Mouse (Mus musculus): ENCODE data around the gene Chrna9. TPM values are rescaled to one million over a fixed set of nuclear protein-coding genes. Genes with fewer than 3 reads are reported as not detected.
"Not testable (repeated sequence)": the region's sequence is repeated elsewhere in the genome, so short reads cannot be mapped to it uniquely, and the experiment has no call there.

The Chrna9 gene
- polyA plus RNA-seq, 1 experiment from 2014 or later, result not detected

DNA sequence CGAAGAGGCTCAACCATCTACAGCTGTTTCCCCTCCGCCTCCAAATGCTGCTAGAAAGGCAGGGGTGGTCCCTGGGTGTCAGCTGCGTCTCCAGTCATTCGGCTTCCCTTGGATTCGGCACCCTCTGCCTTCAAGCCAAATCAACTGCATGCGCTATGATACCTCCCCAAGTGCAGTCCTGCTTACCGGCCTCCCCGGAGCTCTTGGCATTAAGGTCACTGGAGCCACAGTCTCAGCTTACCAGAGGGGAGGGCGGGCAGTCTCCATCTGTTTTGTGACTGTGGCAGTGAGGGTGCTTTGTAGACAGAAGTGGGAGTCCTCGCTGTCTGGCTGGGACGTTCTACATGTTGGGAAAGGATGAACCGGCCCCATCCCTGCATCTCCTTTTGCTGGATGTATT, 32.4 kb downstream of the Chrna9 start:
- H3K4me2 ChIP-seq, result no peak overlapping the region
- no peak overlapping the region for H3K4me3 ChIP-seq (replicated peaks)
- no peaks in the 10 kb centered on the region for H3K4me1 ChIP-seq
- no peak overlapping the region for H3K27ac ChIP-seq
- no peak for ATAC-seq (ENCODE audit: low FRiP score)
- 76% methylated on average over 12 of the region's 12 CpGs for WGBS
- H3K9ac ChIP-seq, result no peak overlapping the region
- H3K27me3 ChIP-seq, result no peaks in the 10 kb centered on the region
- no peaks in the 10 kb centered on the region for H3K36me3 ChIP-seq (replicated peaks)
- no peaks in the 10 kb centered on the region for H3K9me3 ChIP-seq

DNA sequence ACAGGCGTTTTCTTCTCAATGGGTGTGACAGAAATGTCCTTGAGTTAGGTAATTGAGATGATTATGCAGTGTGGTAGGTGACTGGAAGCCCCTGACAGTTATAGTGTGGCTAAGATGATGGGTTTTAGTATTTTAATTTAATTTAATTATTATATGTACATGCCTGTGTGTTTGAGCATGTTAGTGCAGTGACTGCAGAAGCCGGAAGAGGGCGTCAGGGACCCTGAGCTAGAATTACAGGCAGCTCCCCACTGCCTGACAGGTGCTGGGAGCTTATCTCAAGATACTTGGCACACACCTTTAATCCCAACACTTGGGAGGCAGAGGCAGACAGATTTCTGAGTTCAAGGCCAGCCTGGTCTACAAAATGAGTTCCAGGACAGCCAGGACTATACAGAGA, 33.3 kb downstream of the Chrna9 start:
- no peak overlapping the region for H3K4me2 ChIP-seq
- no peak overlapping the region for H3K4me3 ChIP-seq (replicated peaks)
- no peak overlapping the region for H3K9ac ChIP-seq
- H3K36me3 ChIP-seq (replicated peaks), result no peaks in the 10 kb centered on the region
- no peaks in the 10 kb centered on the region for H3K4me1 ChIP-seq
- H3K9me3 ChIP-seq, result no peaks in the 10 kb centered on the region
- no peaks in the 10 kb centered on the region for H3K27me3 ChIP-seq
- no peak for ATAC-seq (ENCODE audit: low FRiP score)
- WGBS, result 93% methylated on average over 3 of the region's 3 CpGs
- H3K27ac ChIP-seq, result no peak overlapping the region

DNA sequence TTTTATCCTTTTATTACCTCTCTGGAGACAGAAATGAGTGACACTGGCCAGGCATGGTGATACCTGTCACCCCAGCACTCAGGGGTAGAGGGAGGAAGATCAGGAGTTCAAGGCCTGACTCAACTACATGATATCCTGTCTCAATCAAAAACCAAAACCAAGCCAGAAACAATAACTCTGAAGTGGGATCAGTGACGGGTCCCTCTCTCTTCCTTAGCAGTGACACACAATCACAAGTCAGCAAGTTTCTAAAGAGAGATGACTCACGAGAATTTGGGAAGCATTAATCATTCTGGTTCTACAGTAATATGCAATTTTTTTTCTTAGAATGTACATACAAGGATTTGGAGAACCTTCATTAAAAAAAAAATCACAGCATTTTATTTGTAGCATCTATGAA, 38.5 kb downstream of the Chrna9 start:
- no peaks in the 10 kb centered on the region for H3K36me3 ChIP-seq (replicated peaks)

DNA sequence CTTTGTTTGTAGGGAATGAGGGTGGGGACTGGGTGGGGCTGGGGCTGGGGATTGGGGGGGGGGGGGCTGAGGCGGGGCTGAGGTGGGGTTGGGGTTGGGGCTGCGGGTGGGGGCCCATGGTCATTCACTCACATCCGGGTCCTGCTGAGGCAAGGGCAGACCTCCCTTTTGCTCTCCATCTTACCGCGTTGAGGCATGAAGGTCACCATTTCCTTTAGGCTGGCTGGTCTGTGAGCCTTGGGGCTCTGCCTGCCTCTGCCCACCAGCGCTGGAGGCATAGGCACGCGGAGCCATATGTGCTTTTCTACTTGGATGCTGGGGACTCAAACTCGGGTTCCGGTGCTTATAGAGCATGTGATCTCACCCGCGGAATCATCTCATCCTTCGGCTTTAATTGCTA, 41.0 kb downstream of the Chrna9 start:
- H3K4me2 ChIP-seq, result no peak overlapping the region
- no peaks in the 10 kb centered on the region for H3K36me3 ChIP-seq (replicated peaks)
- no peak overlapping the region for H3K27ac ChIP-seq
- no peak for ATAC-seq (ENCODE audit: low FRiP score)
- H3K4me3 ChIP-seq (replicated peaks), result no peak overlapping the region
- no peak overlapping the region for H3K9ac ChIP-seq
- H3K9me3 ChIP-seq, result no peaks in the 10 kb centered on the region
- H3K27me3 ChIP-seq, result no peaks in the 10 kb centered on the region
- 90% methylated on average over 13 of the region's 13 CpGs for WGBS
- H3K4me1 ChIP-seq, result no peaks in the 10 kb centered on the region

More for the DNA sequence above, 38.5 kb downstream of the Chrna9 start:
- Histone ChIP-seq H3K4me3 (replicated peaks) (no peak overlapping the region), H3K9ac (no peak overlapping the region), H3K27ac (no peak overlapping the region), H3K9me3 (no peaks in the 10 kb centered on the region), H3K4me1 (no peaks in the 10 kb centered on the region), H3K4me2 (no peak overlapping the region), H3K27me3 (no peaks in the 10 kb centered on the region)
- ATAC-seq (ENCODE audit: low FRiP score), result no peak
- 80% methylated on average over 2 of the region's 2 CpGs for WGBS

DNA sequence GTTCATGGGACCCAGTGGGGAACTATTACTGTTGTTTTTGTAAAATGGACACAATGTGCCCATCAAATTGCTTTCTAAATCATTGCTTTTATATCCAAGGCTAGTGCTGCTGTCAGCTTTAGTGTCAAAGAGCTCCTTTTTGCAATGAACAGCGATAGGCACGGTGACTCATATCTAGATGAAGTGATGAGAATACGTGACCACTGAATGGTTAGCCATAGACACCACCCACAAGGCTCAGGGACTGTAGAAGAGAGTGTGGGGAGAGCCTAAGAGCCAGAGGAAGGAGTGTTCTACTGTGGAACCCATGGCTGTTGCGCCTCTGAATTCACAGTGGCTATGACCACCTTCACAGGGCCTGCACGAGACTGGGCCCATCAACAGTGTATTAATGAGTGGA, 51.7 kb downstream of the Chrna9 start:
- no peak overlapping the region for H3K27ac ChIP-seq
- H3K9me3 ChIP-seq, result no peaks in the 10 kb centered on the region
- WGBS, result 90% methylated on average over 5 of the region's 5 CpGs
- no peaks in the 10 kb centered on the region for H3K4me1 ChIP-seq
- H3K36me3 ChIP-seq (replicated peaks), result no peaks in the 10 kb centered on the region
- ATAC-seq (ENCODE audit: low FRiP score), result no peak
- no peak overlapping the region for H3K9ac ChIP-seq
- H3K4me3 ChIP-seq (replicated peaks), result no peak overlapping the region
- no peaks in the 10 kb centered on the region for H3K27me3 ChIP-seq
- H3K4me2 ChIP-seq, result no peak overlapping the region

DNA sequence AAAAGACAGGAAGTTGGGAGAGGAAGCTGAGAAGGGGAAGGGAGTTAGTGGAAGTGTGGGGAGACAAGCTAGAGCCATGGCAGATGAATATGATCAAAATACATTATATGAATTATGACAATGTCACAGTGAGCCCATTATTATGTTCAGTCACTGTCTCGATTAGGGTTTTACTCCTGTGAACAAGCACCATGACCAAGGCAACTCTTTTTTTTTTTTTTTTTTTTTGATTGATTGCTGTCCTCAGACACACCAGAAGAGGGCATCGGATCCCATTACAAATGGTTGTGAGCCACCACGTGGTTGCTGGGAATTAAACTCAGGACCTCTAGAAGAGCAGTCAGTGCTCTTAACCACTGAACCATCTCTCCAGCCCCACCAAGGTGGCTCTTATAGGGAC, 52.3 kb downstream of the Chrna9 start:
- not testable (repeated sequence) for H3K36me3 ChIP-seq (replicated peaks); H3K27ac ChIP-seq
- WGBS, result 73% methylated on average over 3 of the region's 3 CpGs

DNA sequence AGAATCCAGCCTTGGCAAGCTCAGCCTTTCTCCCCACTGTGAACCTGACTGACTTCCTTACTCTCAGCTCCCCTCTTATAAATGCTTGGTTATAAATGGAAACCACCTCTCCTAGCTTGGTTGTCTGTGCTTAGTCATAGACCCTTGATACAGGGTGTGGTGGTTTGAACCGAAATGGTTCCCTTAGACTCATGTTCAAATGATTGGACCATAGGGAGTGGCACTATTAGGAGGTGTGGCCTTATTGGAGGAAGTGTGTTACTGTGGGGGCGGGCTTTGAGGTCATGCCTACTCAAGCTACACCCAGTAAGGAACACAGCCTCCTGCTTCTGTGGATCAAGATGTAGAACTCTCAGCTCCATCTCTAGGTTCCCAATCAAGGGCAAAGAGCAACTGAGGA, 56.5 kb downstream of the Chrna9 start:
- Histone ChIP-seq H3K27ac (no peak overlapping the region), H3K9me3 (no peaks in the 10 kb centered on the region), H3K9ac (no peak overlapping the region), H3K4me3 (replicated peaks) (no peak overlapping the region), H3K4me2 (no peak overlapping the region), H3K36me3 (replicated peaks) (no peaks in the 10 kb centered on the region), H3K27me3 (no peaks in the 10 kb centered on the region), H3K4me1 (no peaks in the 10 kb centered on the region)
- ATAC-seq (ENCODE audit: low FRiP score), result no peak
- WGBS, result 83% methylated on average over 2 of the region's 2 CpGs

More for the DNA sequence above, 52.3 kb downstream of the Chrna9 start:
- H3K4me2 ChIP-seq; H3K4me1 ChIP-seq; H3K27me3 ChIP-seq; ATAC-seq (ENCODE audit: low FRiP score); H3K9me3 ChIP-seq; H3K4me3 ChIP-seq (replicated peaks); H3K9ac ChIP-seq: not testable (repeated sequence)

DNA sequence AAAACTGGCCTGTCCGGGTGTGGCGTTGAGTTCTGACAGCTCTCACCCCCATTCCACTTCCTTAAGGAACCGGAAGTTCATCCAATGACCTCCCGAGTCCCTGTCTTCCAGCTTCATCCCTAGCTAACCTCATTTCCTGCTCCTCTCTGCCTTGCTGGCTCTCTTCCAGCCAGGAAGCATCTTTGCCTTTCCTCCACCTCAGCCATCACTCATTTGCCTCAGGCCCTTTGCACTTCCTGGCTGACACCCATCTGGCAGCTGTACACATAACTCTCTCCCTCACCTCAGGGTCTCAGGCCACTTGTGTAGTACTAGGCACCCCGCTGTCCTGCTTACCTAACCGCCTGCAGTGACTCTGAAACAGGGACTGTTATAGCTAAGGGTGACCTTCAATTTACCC, 59.9 kb downstream of the Chrna9 start:
- no peaks in the 10 kb centered on the region for H3K36me3 ChIP-seq (replicated peaks)
- H3K27me3 ChIP-seq, result no peaks in the 10 kb centered on the region
- H3K27ac ChIP-seq, result no peak overlapping the region
- no peaks in the 10 kb centered on the region for H3K9me3 ChIP-seq
- H3K4me2 ChIP-seq, result no peak overlapping the region
- no peak overlapping the region for H3K9ac ChIP-seq
- 81% methylated on average over 6 of the region's 6 CpGs for WGBS
- H3K4me3 ChIP-seq (replicated peaks), result no peak overlapping the region
- ATAC-seq (ENCODE audit: low FRiP score), result no peak
- H3K4me1 ChIP-seq, result no peaks in the 10 kb centered on the region

DNA sequence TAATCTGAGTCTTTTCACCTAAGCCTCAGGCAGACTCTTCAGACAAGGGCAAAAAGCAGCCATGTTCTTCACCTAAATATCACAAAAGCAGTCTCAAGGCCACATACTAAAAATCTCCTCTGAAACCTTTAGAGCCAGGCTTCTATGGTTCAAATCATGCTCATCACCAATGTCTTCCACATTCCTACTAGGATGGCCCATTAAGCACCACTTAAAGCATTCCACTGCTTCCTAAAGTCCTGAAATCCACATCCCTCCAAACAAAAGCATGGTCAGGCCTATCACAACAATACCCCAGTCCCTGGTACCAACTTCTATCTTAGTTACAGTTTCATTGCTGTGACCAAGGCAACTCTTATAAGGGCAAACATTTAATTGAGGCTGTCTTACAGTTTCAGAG, 63.1 kb downstream of the Chrna9 start:
- Histone ChIP-seq H3K27ac (no peak overlapping the region), H3K4me3 (replicated peaks) (no peak overlapping the region), H3K4me2 (no peak overlapping the region), H3K36me3 (replicated peaks) (no peaks in the 10 kb centered on the region), H3K9ac (no peak overlapping the region), H3K27me3 (no peaks in the 10 kb centered on the region), H3K4me1 (no peaks in the 10 kb centered on the region), H3K9me3 (no peaks in the 10 kb centered on the region)
- no peak for ATAC-seq (ENCODE audit: low FRiP score)

DNA sequence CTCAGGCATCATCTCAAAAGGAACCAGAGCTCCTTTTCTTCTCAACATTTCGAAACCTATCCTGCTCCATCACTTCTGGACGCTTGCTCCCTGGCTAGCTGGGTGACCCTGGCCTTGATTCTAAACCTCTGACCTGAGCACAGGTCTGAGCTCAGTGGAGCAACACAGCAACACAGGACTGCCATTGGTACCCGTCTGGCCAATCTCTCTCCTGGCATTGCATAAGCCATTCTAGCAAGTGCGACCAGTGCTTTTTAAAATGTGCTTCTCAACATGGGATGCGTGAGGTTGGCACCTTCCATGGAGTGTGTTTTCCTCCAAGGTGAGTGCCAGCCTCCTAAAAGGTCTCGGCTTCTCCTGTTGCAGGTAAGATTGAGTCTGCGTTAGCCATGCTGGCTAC, 64.4 kb downstream of the Chrna9 start:
- no peaks in the 10 kb centered on the region for H3K9me3 ChIP-seq
- no peaks in the 10 kb centered on the region for H3K4me1 ChIP-seq
- no peak overlapping the region for H3K27ac ChIP-seq
- no peak overlapping the region for H3K4me3 ChIP-seq (replicated peaks)
- H3K27me3 ChIP-seq, result no peaks in the 10 kb centered on the region
- no peaks in the 10 kb centered on the region for H3K36me3 ChIP-seq (replicated peaks)
- H3K9ac ChIP-seq, result no peak overlapping the region
- WGBS, result 92% methylated on average over 7 of the region's 7 CpGs
- no peak overlapping the region for H3K4me2 ChIP-seq
- ATAC-seq (ENCODE audit: low FRiP score), result no peak

DNA sequence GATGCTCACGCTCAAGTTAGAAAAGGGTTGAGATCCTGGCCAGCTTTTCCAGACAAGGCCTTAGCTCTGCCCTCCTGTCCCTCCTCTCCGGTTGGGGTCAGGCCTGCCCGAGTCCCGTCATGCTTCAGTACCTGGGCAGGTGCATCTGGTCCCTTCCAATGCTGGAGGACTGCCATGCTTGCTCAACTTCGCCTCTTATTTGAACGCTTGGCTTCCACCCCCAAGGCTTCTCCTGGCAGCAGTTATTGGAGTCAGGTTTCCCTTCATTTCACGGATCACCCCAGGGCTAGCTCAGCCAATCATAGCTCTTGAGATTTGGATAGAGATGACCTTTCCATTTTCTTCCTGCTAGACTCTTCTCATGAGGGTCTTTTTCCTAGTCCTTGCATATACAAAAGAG, 65.4 kb downstream of the Chrna9 start:
- no peak for ATAC-seq (ENCODE audit: low FRiP score)
- Histone ChIP-seq H3K4me3 (replicated peaks) (no peak overlapping the region), H3K36me3 (replicated peaks) (no peaks in the 10 kb centered on the region), H3K27me3 (no peaks in the 10 kb centered on the region), H3K9me3 (no peaks in the 10 kb centered on the region), H3K27ac (no peak overlapping the region), H3K4me1 (no peaks in the 10 kb centered on the region), H3K9ac (no peak overlapping the region), H3K4me2 (no peak overlapping the region)
- 87% methylated on average over 7 of the region's 7 CpGs for WGBS

DNA sequence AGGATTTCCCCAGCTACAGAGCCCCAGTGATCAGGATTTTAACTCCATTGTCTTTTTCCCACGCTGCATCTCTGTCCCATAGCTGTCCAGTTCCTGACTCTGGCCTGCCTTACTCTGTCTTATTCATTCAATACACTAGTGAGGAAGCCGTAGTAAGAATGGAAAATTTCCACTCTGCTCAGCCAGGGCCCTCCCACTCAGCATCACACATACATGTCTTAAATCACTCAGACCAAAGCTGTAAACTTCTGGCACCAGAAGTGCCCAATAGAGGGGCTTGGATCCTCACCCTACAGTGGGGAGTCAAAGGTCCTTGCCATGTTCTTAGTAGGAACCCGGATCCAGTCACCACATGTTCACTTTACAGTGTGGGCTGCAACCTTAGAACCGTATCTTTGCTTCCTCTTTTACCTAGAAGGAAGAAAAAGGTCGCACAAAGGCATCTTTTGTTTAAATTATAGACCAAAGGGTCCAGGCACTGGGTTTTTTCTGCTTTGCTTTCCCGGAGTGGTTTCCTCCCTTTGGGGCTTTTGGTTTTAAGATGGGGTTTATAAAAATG, 65.9 kb downstream of the Chrna9 start:
- no peak for ATAC-seq (ENCODE audit: low FRiP score)
- WGBS, result 81% methylated on average over 6 of the region's 6 CpGs
- no peak overlapping the region for H3K4me3 ChIP-seq (replicated peaks)
- no peaks in the 10 kb centered on the region for H3K9me3 ChIP-seq
- H3K4me2 ChIP-seq, result no peak overlapping the region
- no peaks in the 10 kb centered on the region for H3K36me3 ChIP-seq (replicated peaks)
- H3K27ac ChIP-seq, result no peak overlapping the region
- no peaks in the 10 kb centered on the region for H3K4me1 ChIP-seq
- H3K27me3 ChIP-seq, result no peaks in the 10 kb centered on the region
- H3K9ac ChIP-seq, result no peak overlapping the region

DNA sequence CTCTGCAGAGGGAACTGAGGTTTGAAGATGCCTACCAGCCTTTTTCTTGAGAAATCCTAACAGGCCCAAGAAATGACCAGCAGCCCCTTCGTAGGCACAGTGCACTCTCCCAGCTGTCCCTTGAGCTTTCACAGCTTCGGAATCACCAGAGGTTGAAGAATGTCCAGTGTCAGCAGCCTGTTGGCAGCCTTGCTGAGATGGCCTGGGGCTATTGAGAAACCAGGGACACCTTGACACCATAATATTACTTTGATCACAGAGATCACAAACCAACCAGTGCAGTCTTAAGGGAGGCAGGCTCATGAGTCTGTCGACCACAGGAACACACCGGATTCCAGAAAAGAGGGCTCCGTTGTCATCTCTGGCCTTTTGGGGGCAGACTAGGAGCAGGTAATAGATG, 66.5 kb downstream of the Chrna9 start:
- 82% methylated on average over 5 of the region's 5 CpGs for WGBS
- H3K4me2 ChIP-seq, result no peak overlapping the region
- no peak for ATAC-seq (ENCODE audit: low FRiP score)

More for the DNA sequence above, 66.5 kb downstream of the Chrna9 start:
- no peaks in the 10 kb centered on the region for H3K4me1 ChIP-seq
- no peak overlapping the region for H3K4me3 ChIP-seq (replicated peaks)
- H3K9me3 ChIP-seq, result no peaks in the 10 kb centered on the region
- no peaks in the 10 kb centered on the region for H3K27me3 ChIP-seq
- H3K9ac ChIP-seq, result no peak overlapping the region
- no peak overlapping the region for H3K27ac ChIP-seq
- no peaks in the 10 kb centered on the region for H3K36me3 ChIP-seq (replicated peaks)

Measured in forebrain, embryonic 12.5 days (tissue).